In genomic region chr11:12032831-12033230, GRCm38 (mm10) we compare ENCODE assay signal across 9 mouse cellular contexts. TPM values are rescaled to one million over a fixed set of nuclear protein-coding genes. Genes with fewer than 3 reads are reported as not detected.
DNase-seq lines count a peak whose midpoint lies in the region; ATAC-seq lines count a peak whose summit lies in the region.
"Had no signal": no experiment of that assay in that cellular context is flagged by ENCODE, and none has a peak within 500 bp of the region (broad histone marks: within the 10 kb centered on the region; RNA-seq: fewer than 3 reads in every experiment).

No protein-coding gene starts in this region.

- no peak for DNase-seq in liver, embryonic 11.5 days (ENCODE audit: low spot score)
- DNase-seq in liver: no peak
- DNase-seq in forebrain, embryonic 14.5 days (ENCODE audit: low spot score): peak; percentile 30
- no peak for DNase-seq in frontal cortex, postnatal 36 days (ENCODE audit: low spot score in 2 of 2)
- no peak for DNase-seq in right cerebral cortex, postnatal 36 days (ENCODE audit: low spot score in 2 of 2)
- DNase-seq in right cerebral cortex, postnatal 14 days: no peak
- DNase-seq: cerebellum, adult 8-10 months had no signal

- WGBS in liver, embryonic 11.5 days: 29% methylated on average over 5 of the region's 5 CpGs
- WGBS in forebrain, embryonic 14.5 days: 23% methylated on average over 5 of the region's 5 CpGs
- 36% methylated on average over 5 of the region's 5 CpGs for WGBS in hindbrain, embryonic 15.5 days
- WGBS in neural tube, embryonic 13.5 days: 18% methylated on average over 5 of the region's 5 CpGs

- no peak for ATAC-seq in liver, embryonic 11.5 days (replicated peaks; ENCODE audit: low FRiP score)
- no peak for ATAC-seq in forebrain, embryonic 14.5 days
- no peak for ATAC-seq in hindbrain, embryonic 15.5 days (ENCODE audit: low FRiP score, low read depth)
- no peak for ATAC-seq in neural tube, embryonic 13.5 days (ENCODE audit: low read depth)

- H3K36me3 ChIP-seq in liver, embryonic 11.5 days (ENCODE audit: control insufficient read depth, insufficient read depth, low read length): peaks cover 15% of the 10 kb centered on the region; the same call in 1 of the 2 replicates
- H3K36me3 ChIP-seq in forebrain, embryonic 14.5 days (ENCODE audit: control insufficient read depth, insufficient read depth, low read length): no peaks in the 10 kb centered on the region
- H3K36me3 ChIP-seq in hindbrain, embryonic 15.5 days: no peaks in the 10 kb centered on the region
- H3K36me3 ChIP-seq in neural tube, embryonic 13.5 days: no peaks in the 10 kb centered on the region

- H3K9ac ChIP-seq in liver, embryonic 11.5 days (ENCODE audit: low read depth, low read length): peak overlapping the region; percentile 46
- H3K9ac ChIP-seq in forebrain, embryonic 14.5 days (ENCODE audit: low read length): no peak overlapping the region
- H3K9ac ChIP-seq in hindbrain, embryonic 15.5 days: no peak overlapping the region
- no peak overlapping the region for H3K9ac ChIP-seq in neural tube, embryonic 13.5 days

- H3K27me3 ChIP-seq in liver, embryonic 11.5 days (replicated peaks; ENCODE audit: control insufficient read depth, insufficient read depth, low read length): peaks cover 80% of the 10 kb centered on the region
- H3K27me3 ChIP-seq in forebrain, embryonic 14.5 days (replicated peaks; ENCODE audit: control insufficient read depth, insufficient read depth, low read length): peaks cover 71% of the 10 kb centered on the region
- H3K27me3 ChIP-seq in hindbrain, embryonic 15.5 days: peaks cover 77% of the 10 kb centered on the region
- peaks cover 98% of the 10 kb centered on the region for H3K27me3 ChIP-seq in neural tube, embryonic 13.5 days

- no peaks in the 10 kb centered on the region for H3K9me3 ChIP-seq in liver, embryonic 11.5 days (ENCODE audit: control insufficient read depth, low read length)
- 0 out of 2 replicates have a peak, but pooled peaks cover 6% of the 10 kb centered on the region for H3K9me3 ChIP-seq in forebrain, embryonic 14.5 days (replicated peaks; ENCODE audit: control insufficient read depth, low read length)
- H3K9me3 ChIP-seq in hindbrain, embryonic 15.5 days: no peaks in the 10 kb centered on the region
- 0 out of 2 replicates have a peak, but pooled peaks cover 6% of the 10 kb centered on the region for H3K9me3 ChIP-seq in neural tube, embryonic 13.5 days

- peaks cover 13% of the 10 kb centered on the region for H3K4me1 ChIP-seq in liver, embryonic 11.5 days (replicated peaks; ENCODE audit: control insufficient read depth, insufficient read depth, low read length)
- no peaks in the 10 kb centered on the region for H3K4me1 ChIP-seq in forebrain, embryonic 14.5 days (ENCODE audit: control insufficient read depth, insufficient read depth, low read length)
- peaks cover 18% of the 10 kb centered on the region for H3K4me1 ChIP-seq in hindbrain, embryonic 15.5 days (replicated peaks)
- H3K4me1 ChIP-seq in neural tube, embryonic 13.5 days (replicated peaks): peaks cover 9% of the 10 kb centered on the region

- H3K27ac ChIP-seq in liver, embryonic 11.5 days (ENCODE audit: low read depth, low read length): no peak overlapping the region
- no peak overlapping the region for H3K27ac ChIP-seq in forebrain, embryonic 14.5 days (ENCODE audit: low read depth, low read length)
- H3K27ac ChIP-seq in hindbrain, embryonic 15.5 days (replicated peaks): no peak overlapping the region
- 0 out of 2 replicates have a peak overlapping the region, but pooled peaks have one; percentile 15 for H3K27ac ChIP-seq in neural tube, embryonic 13.5 days (replicated peaks)

- H3K4me2 ChIP-seq in liver, embryonic 11.5 days: peak overlapping the region; percentile 57
- H3K4me2 ChIP-seq in forebrain, embryonic 14.5 days (ENCODE audit: low read length): peak overlapping the region; percentile 8; the same call in 1 of the 2 replicates
- H3K4me2 ChIP-seq in hindbrain, embryonic 15.5 days: 0 out of 2 replicates have a peak overlapping the region, but pooled peaks have one; percentile 6
- H3K4me2 ChIP-seq in neural tube, embryonic 13.5 days: peak overlapping the region; percentile 56

- H3K4me3 ChIP-seq in liver, embryonic 11.5 days (ENCODE audit: low read depth, low read length): peak overlapping the region; percentile 32
- H3K4me3 ChIP-seq in forebrain, embryonic 14.5 days (ENCODE audit: low read depth, low read length): no peak overlapping the region
- no peak overlapping the region for H3K4me3 ChIP-seq in hindbrain, embryonic 15.5 days
- no peak overlapping the region; the same call in 1 of the 2 replicates for H3K4me3 ChIP-seq in neural tube, embryonic 13.5 days

RNA-seq across cellular contexts. Expression of gene Grb10, which starts 5.7 kb away (rescaled TPM):
- 172 and 195 TPM in 2 replicates for polyA plus RNA-seq in liver, embryonic 11.5 days (2014; fragmentation: Nextera tagmentation; extraction: Ambion mirVana)
- polyA plus RNA-seq in forebrain, embryonic 14.5 days (2014; fragmentation: Nextera tagmentation; extraction: Ambion mirVana): 59.7 and 66.2 TPM in 2 replicates
- 87.1 and 94.7 TPM in 2 replicates for polyA plus RNA-seq in hindbrain, embryonic 15.5 days (2015; fragmentation: Nextera tagmentation; extraction: Ambion mirVana)
- polyA plus RNA-seq in neural tube, embryonic 13.5 days (2015; fragmentation: Nextera tagmentation; extraction: Ambion mirVana): 133 and 154 TPM in 2 replicates

Comparison
In these comparisons a context has a peak if more than half of its experiments do, and no peak if none do; other contexts are left out.
1. H3K4me2 ChIP-seq: peak in every context shown above with its lines; median percentile 57 in liver, embryonic 11.5 days; 56 in neural tube, embryonic 13.5 days; 8 in forebrain, embryonic 14.5 days; 6 in hindbrain, embryonic 15.5 days.